Mouse (Mus musculus): ENCODE measurements around the gene Bach2. TPM values are rescaled to one million over a fixed set of nuclear protein-coding genes. Genes with fewer than 3 reads are reported as not detected.

The Bach2 gene
- total and polyA plus RNA-seq, 2 experiments from 2014 or later, result 11.7 to 15.9 TPM

DNA sequence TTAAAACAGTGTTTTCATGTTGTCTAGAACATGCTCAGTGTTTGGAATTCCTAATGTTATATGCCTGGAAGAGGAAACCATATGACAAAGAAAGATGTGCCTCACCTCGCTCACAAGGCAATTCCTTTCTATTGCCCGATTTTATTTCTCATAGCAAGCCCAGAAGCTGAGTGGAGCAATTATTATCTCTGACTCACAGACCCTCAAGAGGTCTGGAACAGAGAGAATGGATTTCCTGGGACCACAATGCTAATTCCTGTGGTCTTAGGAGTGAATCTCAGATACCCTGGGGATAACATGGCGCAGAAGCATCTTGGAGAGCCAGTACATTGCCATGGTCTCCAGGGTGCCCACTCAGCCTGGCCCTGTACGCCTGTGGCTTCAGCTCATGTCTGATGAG, 330.4 kb downstream of the Bach2 start:
- H3K4me2 ChIP-seq (ENCODE audit: low read depth, low read length, poor library complexity, severe bottlenecking), result no peak overlapping the region
- WGBS, result 59% methylated on average over 4 of the region's 4 CpGs
- no peak overlapping the region for H3K27ac ChIP-seq (ENCODE audit: low read depth, low read length)
- no peak for ATAC-seq (ENCODE audit: low FRiP score)
- no peaks in the 10 kb centered on the region for H3K36me3 ChIP-seq (ENCODE audit: insufficient read depth, low read length)
- no peak for DNase-seq (ENCODE audit: low spot score)
- no peak overlapping the region for H3K9ac ChIP-seq (replicated peaks; ENCODE audit: low read length, poor library complexity, severe bottlenecking)
- no peaks in the 10 kb centered on the region for H3K27me3 ChIP-seq (ENCODE audit: insufficient read depth, low read length)
- H3K4me1 ChIP-seq (ENCODE audit: insufficient read depth, low read length), result peaks cover 12% of the 10 kb centered on the region
- H3K4me3 ChIP-seq (ENCODE audit: low read depth, low read length), result no peak overlapping the region
- TF ChIP-seq CTCF (IDR thresholded peaks at IDR 0.05), result no peak
- H3K9me3 ChIP-seq (ENCODE audit: low read length), result no peaks in the 10 kb centered on the region

DNA sequence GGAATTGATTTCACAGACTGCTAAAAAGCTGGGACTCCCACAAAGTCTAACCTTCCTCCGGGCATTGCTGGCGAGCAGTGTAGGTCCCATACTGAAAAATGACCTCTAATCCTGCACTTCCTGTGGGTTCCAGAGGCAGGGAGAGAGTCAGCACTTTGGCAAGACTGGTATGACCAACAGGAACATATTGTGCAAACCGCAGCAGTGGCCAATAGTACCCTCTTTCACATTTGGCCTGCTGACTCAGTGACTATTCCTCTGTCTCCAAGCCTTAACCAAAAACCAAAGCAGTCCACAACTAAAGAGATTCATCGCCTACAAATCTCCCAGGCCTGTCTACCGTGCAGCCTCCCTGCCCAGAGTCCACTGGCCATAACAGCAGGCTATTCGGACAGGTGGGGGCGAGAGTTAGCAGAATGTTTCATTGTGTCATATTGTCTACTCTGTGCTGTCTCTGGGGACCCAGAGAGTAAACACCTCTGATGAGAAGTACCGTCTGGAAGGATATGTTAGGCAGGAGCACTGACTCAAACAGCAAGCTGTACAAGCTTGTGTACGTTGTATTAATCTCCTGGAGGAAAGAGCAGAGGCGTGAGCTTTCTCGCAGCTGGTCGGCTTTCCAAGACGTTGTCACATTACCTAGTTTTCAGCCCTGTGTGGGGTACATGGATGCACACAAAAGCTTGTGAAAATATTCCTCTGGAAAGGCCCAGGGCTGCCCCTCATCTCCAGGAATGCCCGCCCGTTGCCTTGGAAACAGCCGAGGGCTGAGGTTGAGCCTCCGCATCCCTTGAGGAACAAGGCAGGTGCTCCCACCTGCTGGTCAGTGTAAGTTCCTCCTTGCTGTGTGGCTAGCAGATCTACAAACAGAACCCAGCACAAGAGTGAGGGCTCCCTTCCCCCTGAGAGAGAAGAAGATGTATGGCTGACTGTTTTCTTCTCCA, 331.7 kb downstream of the Bach2 start:
- H3K36me3 ChIP-seq (ENCODE audit: insufficient read depth, low read length), result no peaks in the 10 kb centered on the region
- H3K4me2 ChIP-seq (ENCODE audit: low read depth, low read length, poor library complexity, severe bottlenecking), result peak overlapping the region; percentile 20
- H3K27me3 ChIP-seq (ENCODE audit: insufficient read depth, low read length), result no peaks in the 10 kb centered on the region
- peak; percentile 70 for TF ChIP-seq CTCF (IDR thresholded peaks at IDR 0.05)
- H3K4me3 ChIP-seq (ENCODE audit: low read depth, low read length), result no peak overlapping the region
- 27% methylated on average over 17 of the region's 17 CpGs for WGBS
- H3K27ac ChIP-seq (ENCODE audit: low read depth, low read length), result peak overlapping the region; percentile 58
- peak overlapping the region; percentile 34; the same call in 1 of the 2 replicates for H3K9ac ChIP-seq (replicated peaks; ENCODE audit: low read length, poor library complexity, severe bottlenecking)
- peaks cover 12% of the 10 kb centered on the region for H3K4me1 ChIP-seq (ENCODE audit: insufficient read depth, low read length)
- no peaks in the 10 kb centered on the region for H3K9me3 ChIP-seq (ENCODE audit: low read length)
- DNase-seq (ENCODE audit: low spot score) (peak; percentile 65), ATAC-seq (ENCODE audit: low FRiP score) (peak; percentile 71)

DNA sequence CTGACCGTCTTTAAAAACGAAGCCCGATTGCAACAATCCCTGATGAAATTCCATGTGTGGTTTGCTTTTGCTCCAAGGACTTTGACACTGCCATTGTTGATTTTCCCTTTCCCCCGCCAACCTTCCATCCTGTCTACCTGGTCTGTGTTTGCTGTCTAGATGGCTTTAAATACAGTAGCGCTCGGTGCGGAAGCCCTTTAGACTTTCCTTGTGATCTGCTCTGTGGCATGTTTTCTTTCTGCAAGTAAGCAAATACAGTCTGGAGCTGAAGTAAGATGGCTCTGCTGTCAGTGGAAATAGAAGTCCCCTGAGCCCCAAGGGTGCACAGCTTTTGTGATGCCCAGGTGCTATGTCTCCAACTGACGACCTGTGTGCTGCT, 332.3 kb downstream of the Bach2 start:
- Histone ChIP-seq H3K4me1 (ENCODE audit: insufficient read depth, low read length) (peaks cover 12% of the 10 kb centered on the region), H3K36me3 (ENCODE audit: insufficient read depth, low read length) (0 out of 2 replicates have a peak, but pooled peaks cover 1% of the 10 kb centered on the region), H3K4me2 (ENCODE audit: low read depth, low read length, poor library complexity, severe bottlenecking) (0 out of 2 replicates have a peak overlapping the region, but pooled peaks have one; percentile 20), H3K9me3 (ENCODE audit: low read length) (no peaks in the 10 kb centered on the region), H3K4me3 (ENCODE audit: low read depth, low read length) (no peak overlapping the region), H3K27me3 (ENCODE audit: insufficient read depth, low read length) (no peaks in the 10 kb centered on the region), H3K27ac (ENCODE audit: low read depth, low read length) (peak overlapping the region; percentile 58; the same call in 1 of the 2 replicates), H3K9ac (replicated peaks; ENCODE audit: low read length, poor library complexity, severe bottlenecking) (no peak overlapping the region)
- WGBS, result 55% methylated on average over 8 of the region's 8 CpGs
- DNase-seq (ENCODE audit: low spot score), result peak; percentile 8
- no peak for TF ChIP-seq CTCF (IDR thresholded peaks at IDR 0.05)
- no peak for ATAC-seq (ENCODE audit: low FRiP score)

DNA sequence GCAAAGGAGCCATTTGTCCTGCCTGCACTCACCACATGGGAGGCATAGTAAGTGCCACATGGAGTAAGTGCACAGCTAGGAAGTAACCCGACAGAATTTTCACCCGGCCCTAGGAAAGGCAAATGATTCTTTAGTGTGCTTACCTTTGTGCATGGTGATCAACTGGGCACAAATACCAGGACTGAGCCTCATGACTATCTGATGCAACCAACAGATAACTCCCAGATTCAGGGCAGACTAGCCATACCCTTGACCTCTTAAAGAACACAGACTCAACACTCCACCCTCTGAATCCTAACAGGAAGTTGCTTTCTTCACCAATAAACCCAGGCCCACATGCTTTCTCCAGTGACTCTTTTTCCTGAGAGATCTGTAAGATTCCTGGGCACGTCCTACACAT, 332.8 kb downstream of the Bach2 start:
- DNase-seq (ENCODE audit: low spot score) (no peak), ATAC-seq (ENCODE audit: low FRiP score) (no peak)
- Histone ChIP-seq H3K4me2 (ENCODE audit: low read depth, low read length, poor library complexity, severe bottlenecking) (no peak overlapping the region), H3K9me3 (ENCODE audit: low read length) (no peaks in the 10 kb centered on the region), H3K9ac (replicated peaks; ENCODE audit: low read length, poor library complexity, severe bottlenecking) (no peak overlapping the region), H3K4me3 (ENCODE audit: low read depth, low read length) (no peak overlapping the region), H3K27ac (ENCODE audit: low read depth, low read length) (0 out of 2 replicates have a peak overlapping the region, but pooled peaks have one; percentile 58), H3K36me3 (ENCODE audit: insufficient read depth, low read length) (0 out of 2 replicates have a peak, but pooled peaks cover 3% of the 10 kb centered on the region), H3K27me3 (ENCODE audit: insufficient read depth, low read length) (no peaks in the 10 kb centered on the region), H3K4me1 (ENCODE audit: insufficient read depth, low read length) (peaks cover 12% of the 10 kb centered on the region)
- 86% methylated on average over 3 of the region's 3 CpGs for WGBS
- no peak for TF ChIP-seq CTCF (IDR thresholded peaks at IDR 0.05)

DNA sequence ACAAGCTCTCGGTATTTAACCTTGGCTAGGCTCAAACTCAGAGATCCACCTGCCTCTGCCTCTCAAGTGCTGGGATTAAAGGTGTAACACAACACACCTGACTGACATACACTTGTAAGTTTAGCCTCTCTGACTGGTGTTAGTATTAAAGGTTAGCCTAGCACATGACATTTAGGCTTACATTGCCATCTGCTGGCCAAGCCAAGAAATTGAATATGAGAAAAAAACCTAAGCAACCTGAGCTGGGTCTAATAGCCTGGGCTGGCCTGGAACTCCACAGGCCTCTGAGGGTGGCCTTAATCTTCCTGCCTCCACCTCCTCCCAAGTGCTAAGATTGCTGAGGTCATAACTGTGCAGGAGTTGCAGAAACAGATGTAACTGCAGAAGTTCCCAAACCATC, 333.5 kb downstream of the Bach2 start:
- WGBS, result 50% methylated on average over 1 of the region's 1 CpGs
- Histone ChIP-seq H3K4me2 (ENCODE audit: low read depth, low read length, poor library complexity, severe bottlenecking) (no peak overlapping the region), H3K36me3 (ENCODE audit: insufficient read depth, low read length) (peaks cover 3% of the 10 kb centered on the region; the same call in 1 of the 2 replicates), H3K27ac (ENCODE audit: low read depth, low read length) (no peak overlapping the region), H3K4me1 (ENCODE audit: insufficient read depth, low read length) (peaks cover 12% of the 10 kb centered on the region), H3K9me3 (ENCODE audit: low read length) (no peaks in the 10 kb centered on the region), H3K4me3 (ENCODE audit: low read depth, low read length) (no peak overlapping the region), H3K9ac (replicated peaks; ENCODE audit: low read length, poor library complexity, severe bottlenecking) (no peak overlapping the region), H3K27me3 (ENCODE audit: insufficient read depth, low read length) (no peaks in the 10 kb centered on the region)
- TF ChIP-seq CTCF (IDR thresholded peaks at IDR 0.05), result peak; percentile 86
- DNase-seq (ENCODE audit: low spot score), result peak; percentile 70
- ATAC-seq (ENCODE audit: low FRiP score), result peak; percentile 31; the same call in 1 of the 2 replicates

DNA sequence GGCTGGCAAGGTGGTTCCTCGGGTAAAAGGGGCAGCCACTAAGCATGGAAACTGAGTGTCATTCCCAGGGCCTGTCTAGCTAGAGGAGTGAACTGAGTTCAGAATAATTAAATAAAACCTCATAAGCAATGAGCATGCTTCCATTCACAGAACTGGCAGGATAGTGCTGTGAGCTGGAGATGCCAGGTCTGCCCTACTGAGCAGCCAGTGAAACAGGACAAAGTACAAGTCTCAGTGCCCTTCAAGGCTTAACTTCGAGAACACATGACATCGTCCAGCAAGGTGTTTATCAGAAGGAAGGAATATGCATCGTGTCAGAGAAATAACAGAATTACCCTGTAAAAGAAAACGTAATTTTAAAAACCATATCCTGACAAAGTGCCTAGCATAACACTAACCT, 335.0 kb downstream of the Bach2 start:
- H3K27ac ChIP-seq (ENCODE audit: low read depth, low read length), result no peak overlapping the region
- peaks cover 12% of the 10 kb centered on the region for H3K4me1 ChIP-seq (ENCODE audit: insufficient read depth, low read length)
- H3K9me3 ChIP-seq (ENCODE audit: low read length), result no peaks in the 10 kb centered on the region
- 89% methylated on average over 5 of the region's 5 CpGs for WGBS
- ATAC-seq (ENCODE audit: low FRiP score) (no peak), DNase-seq (ENCODE audit: low spot score) (no peak)
- TF ChIP-seq CTCF (IDR thresholded peaks at IDR 0.05), result no peak
- H3K4me3 ChIP-seq (ENCODE audit: low read depth, low read length), result no peak overlapping the region
- no peak overlapping the region for H3K9ac ChIP-seq (replicated peaks; ENCODE audit: low read length, poor library complexity, severe bottlenecking)
- no peak overlapping the region for H3K4me2 ChIP-seq (ENCODE audit: low read depth, low read length, poor library complexity, severe bottlenecking)
- H3K36me3 ChIP-seq (ENCODE audit: insufficient read depth, low read length), result peaks cover 3% of the 10 kb centered on the region; the same call in 1 of the 2 replicates
- no peaks in the 10 kb centered on the region for H3K27me3 ChIP-seq (ENCODE audit: insufficient read depth, low read length)

Data from midbrain, postnatal 0 days (tissue).